ENCODE assay signal across 8 mouse cellular contexts in genomic region chr13:37459957-37460930, GRCm38 (mm10).
A peak's percentile ranks its signal among the peaks of the same experiment; 100 is the strongest.
DNase-seq lines count a peak whose midpoint lies in the region; ATAC-seq lines count a peak whose summit lies in the region.

No protein-coding gene starts in this region.

- H3K36me3 ChIP-seq in liver, embryonic 13.5 days, result no peaks in the 10 kb centered on the region
- no peaks in the 10 kb centered on the region for H3K36me3 ChIP-seq in forebrain, embryonic 14.5 days (ENCODE audit: control insufficient read depth, insufficient read depth, low read length)

- WGBS in liver, embryonic 13.5 days (ENCODE audit: insufficient replicate concordance), result 68% methylated on average over 28 of the region's 28 CpGs
- whole genome bisulfite sequencing in forebrain, embryonic 14.5 days, result 79% methylated on average over 28 of the region's 28 CpGs

- no peaks in the 10 kb centered on the region; the same call in 1 of the 2 replicates for H3K27me3 ChIP-seq in liver, embryonic 13.5 days
- H3K27me3 ChIP-seq in forebrain, embryonic 14.5 days (replicated peaks; ENCODE audit: control insufficient read depth, insufficient read depth, low read length), result no peaks in the 10 kb centered on the region

- no peaks in the 10 kb centered on the region for H3K9me3 ChIP-seq in liver, embryonic 13.5 days (replicated peaks)
- no peaks in the 10 kb centered on the region for H3K9me3 ChIP-seq in forebrain, embryonic 14.5 days (replicated peaks; ENCODE audit: control insufficient read depth, low read length)

- H3K4me3 ChIP-seq in liver, embryonic 13.5 days (replicated peaks), result no peak overlapping the region
- no peak overlapping the region for H3K4me3 ChIP-seq in forebrain, embryonic 14.5 days (ENCODE audit: low read depth, low read length)

- ATAC-seq in liver, embryonic 13.5 days (ENCODE audit: low read depth), result 0 out of 2 replicates have a peak, but pooled peaks have one; percentile 20
- ATAC-seq in CD4-positive, CD25-positive, alpha-beta regulatory T cell, adult 4 months, result no peak
- no peak for ATAC-seq in forebrain, embryonic 14.5 days

- H3K9ac ChIP-seq in liver, embryonic 13.5 days, result no peak overlapping the region
- H3K9ac ChIP-seq in forebrain, embryonic 14.5 days (ENCODE audit: low read length), result no peak overlapping the region

- intact Hi-C loops in heart, postnatal 10 days (cut with DNase I), result no loop called here

- no peak overlapping the region for H3K4me2 ChIP-seq in liver, embryonic 13.5 days
- no peak overlapping the region for H3K4me2 ChIP-seq in forebrain, embryonic 14.5 days (ENCODE audit: low read length)

- H3K27ac ChIP-seq in liver, embryonic 13.5 days, result no peak overlapping the region
- no peak overlapping the region for H3K27ac ChIP-seq in forebrain, embryonic 14.5 days (ENCODE audit: low read depth, low read length)

- peaks cover 42% of the 10 kb centered on the region for H3K4me1 ChIP-seq in liver, embryonic 13.5 days (replicated peaks)
- peaks cover 6% of the 10 kb centered on the region; the same call in 1 of the 2 replicates for H3K4me1 ChIP-seq in forebrain, embryonic 14.5 days (ENCODE audit: control insufficient read depth, insufficient read depth, low read length)

- peak; percentile 48 for DNase-seq in ES-CJ7 (ENCODE audit: low read depth, low spot score)
- DNase-seq in adrenal gland, postnatal 36 days, result peak; percentile 63
- peak; percentile 92 for DNase-seq in heart, postnatal 10 days
- DNase-seq in liver, embryonic 13.5 days, result no peak
- no peak for DNase-seq in thymus, postnatal 4 days
- no peak for DNase-seq in forebrain, embryonic 14.5 days (ENCODE audit: low spot score)
- no peak for DNase-seq in spleen, adult 18-20 months

Comparison
In these comparisons a context has a peak if more than half of its experiments do, and no peak if none do; other contexts are left out.
1. DNase-seq: peak in ES-CJ7 (single experiment), adrenal gland, postnatal 36 days (2 of 2) and heart, postnatal 10 days (2 of 2); none in liver, embryonic 13.5 days (single experiment), thymus, postnatal 4 days (single experiment), forebrain, embryonic 14.5 days (single experiment) and spleen, adult 18-20 months (0 of 2).